Mouse (Mus musculus): ENCODE results near the gene Qrfp. TPM values are rescaled to one million over a fixed set of nuclear protein-coding genes. Genes with fewer than 3 reads are reported as not detected.
A peak's percentile ranks its signal among the peaks of the same experiment; 100 is the strongest.

Qrfp gene
- total RNA-seq, 2 experiments from 2014 or later, result 0.29 to 0.65 TPM

GRCm38 (mm10) chr2:31782958-31783602 is 27.3 kb downstream of the Qrfp start:
- ATAC-seq (ENCODE audit: poor library complexity, severe bottlenecking), result no peak

- no peak for ATAC-seq (ENCODE audit: poor library complexity, severe bottlenecking)
Observed at GRCm38 (mm10) chr2:31779258-31779657, 31.1 kb downstream of the Qrfp start.

- ATAC-seq (ENCODE audit: poor library complexity, severe bottlenecking), result no peak
Observed at GRCm38 (mm10) chr2:31776479-31776878, 33.9 kb downstream of the Qrfp start.

GRCm38 (mm10) chr2:31770781-31771441 is 39.5 kb downstream of the Qrfp start:
- peak; percentile 74 for ATAC-seq (ENCODE audit: poor library complexity, severe bottlenecking)

- peak; percentile 68 for ATAC-seq (ENCODE audit: poor library complexity, severe bottlenecking)
Observed at GRCm38 (mm10) chr2:31769631-31770111, 40.7 kb downstream of the Qrfp start.

- peak; percentile 60 for ATAC-seq (ENCODE audit: poor library complexity, severe bottlenecking)
Observed at GRCm38 (mm10) chr2:31769115-31769514, 41.3 kb downstream of the Qrfp start.

- no peak for ATAC-seq (ENCODE audit: poor library complexity, severe bottlenecking)
Observed at GRCm38 (mm10) chr2:31767815-31768214, 42.6 kb downstream of the Qrfp start.

GRCm38 (mm10) chr2:31767104-31767503 is 43.3 kb downstream of the Qrfp start:
- ATAC-seq (ENCODE audit: poor library complexity, severe bottlenecking), result no peak

GRCm38 (mm10) chr2:31763271-31763670 is 47.1 kb downstream of the Qrfp start:
- peak; percentile 67 for ATAC-seq (ENCODE audit: poor library complexity, severe bottlenecking)

GRCm38 (mm10) chr2:31762853-31763252 is 47.5 kb downstream of the Qrfp start:
- no peak for ATAC-seq (ENCODE audit: poor library complexity, severe bottlenecking)

- no peak for ATAC-seq (ENCODE audit: poor library complexity, severe bottlenecking)
Observed at GRCm38 (mm10) chr2:31762155-31762554, 48.2 kb downstream of the Qrfp start.

GRCm38 (mm10) chr2:31761585-31761984 is 48.8 kb downstream of the Qrfp start:
- no peak for ATAC-seq (ENCODE audit: poor library complexity, severe bottlenecking)

- ATAC-seq (ENCODE audit: poor library complexity, severe bottlenecking), result no peak
Observed at GRCm38 (mm10) chr2:31761115-31761531, 49.3 kb downstream of the Qrfp start.

- ATAC-seq (ENCODE audit: poor library complexity, severe bottlenecking), result no peak
Observed at GRCm38 (mm10) chr2:31760486-31760885, 49.9 kb downstream of the Qrfp start.

- peak; percentile 93 for ATAC-seq (ENCODE audit: poor library complexity, severe bottlenecking)
Observed at GRCm38 (mm10) chr2:31759751-31760460, 50.5 kb downstream of the Qrfp start.

GRCm38 (mm10) chr2:31758966-31759365 is 51.4 kb downstream of the Qrfp start:
- no peak for ATAC-seq (ENCODE audit: poor library complexity, severe bottlenecking)

GRCm38 (mm10) chr2:31757472-31757871 is 52.9 kb downstream of the Qrfp start:
- no peak for ATAC-seq (ENCODE audit: poor library complexity, severe bottlenecking)

Other genes with a start within 250 kb of the Qrfp start
- gene Fubp3, start 237.9 kb downstream of the Qrfp start, total RNA-seq (2015), result 10.7 and 16.4 TPM in 2 replicates
- gene Fubp3, start 237.9 kb downstream of the Qrfp start, total RNA-seq (2017), result 17.1 and 23.6 TPM in 2 replicates
- gene Prdm12, start 170.5 kb downstream of the Qrfp start, total RNA-seq (2015), result not detected in 2 replicates
- not detected in 2 replicates for gene Prdm12, start 170.5 kb downstream of the Qrfp start, total RNA-seq (2017)
- 15.3 and 17.7 TPM in 2 replicates for gene Exosc2, start 139.9 kb downstream of the Qrfp start, total RNA-seq (2015)
- 24.1 and 25.9 TPM in 2 replicates for gene Exosc2, start 139.9 kb downstream of the Qrfp start, total RNA-seq (2017)
- gene Abl1, start 122.2 kb downstream of the Qrfp start, total RNA-seq (2015), result 24.7 and 32.5 TPM in 2 replicates
- gene Abl1, start 122.2 kb downstream of the Qrfp start, total RNA-seq (2017), result 24.5 and 30.5 TPM in 2 replicates
- not detected in 2 replicates for gene Fibcd1, start 35.4 kb upstream of the Qrfp start, total RNA-seq (2015)
- 0.04 TPM in 1 of 2 replicates, not detected in the other for gene Fibcd1, start 35.4 kb upstream of the Qrfp start, total RNA-seq (2017)
- gene Lamc3, start 76.7 kb upstream of the Qrfp start, total RNA-seq (2015), result not detected in 2 replicates
- not detected in 2 replicates for gene Lamc3, start 76.7 kb upstream of the Qrfp start, total RNA-seq (2017)
- 0.16 TPM in 1 of 2 replicates, not detected in the other for gene Aif1l, start 139.6 kb upstream of the Qrfp start, total RNA-seq (2015)
- 2.1 TPM in 1 of 2 replicates, not detected in the other for gene Aif1l, start 139.6 kb upstream of the Qrfp start, total RNA-seq (2017)
- gene Nup214, start 163.9 kb upstream of the Qrfp start, total RNA-seq (2015), result 51.5 and 69.1 TPM in 2 replicates
- gene Nup214, start 163.9 kb upstream of the Qrfp start, total RNA-seq (2017), result 32.0 and 37.7 TPM in 2 replicates